Mouse (Mus musculus): ENCODE measurements at regions not wholly inside any gene's neighbourhood (a gene's known extent, or its start where the extent isn't known, plus 50 kb on each side); places are given as distances from the start of the nearest gene placed in this dataset.
A peak's percentile ranks its signal among the peaks of the same experiment; 100 is the strongest.

GRCm38 (mm10) chr14:105503806-105504205 is 245.4 kb downstream of the Ndfip2 start:
- H3K4me1 ChIP-seq (ENCODE audit: control insufficient read depth, insufficient read depth, low read length), result peaks cover 10% of the 10 kb centered on the region
- no peak overlapping the region for H3K9ac ChIP-seq (ENCODE audit: low read depth, poor library complexity, severe bottlenecking)

DNA sequence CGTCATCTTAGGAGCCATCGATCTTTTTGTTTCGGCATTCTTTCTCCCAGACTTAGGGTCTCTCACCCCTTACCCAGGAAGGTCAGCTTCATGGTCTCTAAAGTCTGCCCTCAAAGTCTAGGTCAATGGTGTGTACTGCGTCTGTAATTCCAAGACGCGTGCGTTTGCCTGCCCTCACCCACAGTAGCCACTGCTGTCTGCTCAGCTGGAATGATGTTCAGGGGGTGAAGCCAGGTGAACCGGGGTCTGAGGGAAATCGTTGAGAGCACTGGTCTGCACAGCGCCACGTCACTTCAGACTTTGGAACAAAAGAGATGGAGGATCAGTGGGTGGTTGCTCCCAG is 244.2 kb downstream of the Ndfip2 start:
- Histone ChIP-seq H3K36me3 (ENCODE audit: control insufficient read depth, insufficient read depth, low read length, poor library complexity, severe bottlenecking) (no peaks in the 10 kb centered on the region), H3K9ac (ENCODE audit: low read depth, poor library complexity, severe bottlenecking) (no peak overlapping the region), H3K4me3 (ENCODE audit: low read depth, low read length) (peak overlapping the region; percentile 7), H3K4me1 (ENCODE audit: control insufficient read depth, insufficient read depth, low read length) (peaks cover 10% of the 10 kb centered on the region), H3K9me3 (replicated peaks; ENCODE audit: control insufficient read depth, insufficient read depth, low read length, poor library complexity, severe bottlenecking) (no peaks in the 10 kb centered on the region), H3K27me3 (ENCODE audit: control insufficient read depth, insufficient read depth, low read length, poor library complexity, severe bottlenecking) (no peaks in the 10 kb centered on the region), H3K27ac (ENCODE audit: insufficient read depth, low read length) (peak overlapping the region; percentile 5; the same call in 1 of the 2 replicates)
- TF ChIP-seq POLR2A (IDR thresholded peaks at IDR 0.05; ENCODE audit: insufficient read depth, low read length) (no peak), EP300 (IDR thresholded peaks at IDR 0.05; ENCODE audit: insufficient read depth, low read depth, low read length) (no peak)

More at GRCm38 (mm10) chr14:105503806-105504205, 245.4 kb downstream of the Ndfip2 start:
- no peak overlapping the region for H3K4me3 ChIP-seq (ENCODE audit: low read depth, low read length)
- no peaks in the 10 kb centered on the region for H3K36me3 ChIP-seq (ENCODE audit: control insufficient read depth, insufficient read depth, low read length, poor library complexity, severe bottlenecking)
- H3K27me3 ChIP-seq (ENCODE audit: control insufficient read depth, insufficient read depth, low read length, poor library complexity, severe bottlenecking), result no peaks in the 10 kb centered on the region
- TF ChIP-seq CTCF (IDR thresholded peaks at IDR 0.05; ENCODE audit: low read depth, low read length) (no peak), EP300 (IDR thresholded peaks at IDR 0.05; ENCODE audit: insufficient read depth, low read depth, low read length) (no peak), POLR2A (IDR thresholded peaks at IDR 0.05; ENCODE audit: insufficient read depth, low read length) (no peak)
- H3K27ac ChIP-seq (ENCODE audit: insufficient read depth, low read length), result no peak overlapping the region
- no peaks in the 10 kb centered on the region for H3K9me3 ChIP-seq (replicated peaks; ENCODE audit: control insufficient read depth, insufficient read depth, low read length, poor library complexity, severe bottlenecking)

DNA sequence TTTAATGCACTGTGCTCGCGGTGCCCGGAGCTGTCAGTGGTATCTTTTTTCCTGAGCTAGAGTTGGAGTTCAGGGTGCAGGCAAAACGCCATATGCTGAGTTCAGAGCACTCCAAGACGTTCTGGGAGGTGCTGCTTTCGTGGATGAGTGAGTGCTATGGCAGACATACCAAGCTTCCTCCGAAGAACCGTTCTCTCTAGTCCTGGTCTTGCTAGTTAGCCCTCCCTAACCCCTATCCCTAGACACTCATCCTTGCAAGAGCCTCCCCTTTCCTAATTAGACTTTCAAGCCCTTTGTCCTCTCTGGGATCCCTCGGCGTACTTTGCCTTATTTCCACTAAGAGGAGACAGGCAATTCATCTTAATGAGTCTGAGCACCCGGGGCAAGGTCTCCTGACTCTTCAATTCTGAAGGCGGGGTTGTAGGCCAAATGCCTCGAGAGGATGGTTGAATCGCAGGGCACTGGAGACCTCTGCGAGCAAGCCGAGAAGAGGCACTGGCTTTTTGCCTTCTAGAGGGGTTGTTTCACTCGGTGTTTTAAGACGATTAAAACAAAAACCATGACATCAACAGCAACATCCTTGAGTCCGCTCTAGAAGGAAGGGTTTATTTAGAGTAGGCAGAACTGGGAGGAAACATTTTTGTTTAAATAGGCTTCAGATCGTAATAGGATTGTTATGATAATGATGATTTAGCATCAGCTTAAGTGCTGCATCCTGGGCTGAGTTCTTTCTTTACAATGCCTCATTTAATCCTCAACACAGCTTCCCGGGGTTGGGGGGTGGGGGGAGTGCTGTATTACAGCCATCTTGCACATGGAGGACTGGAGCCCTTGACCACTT is 243.6 kb downstream of the Ndfip2 start:
- no peak for TF ChIP-seq CTCF (IDR thresholded peaks at IDR 0.05; ENCODE audit: low read depth, low read length)
- 0 out of 2 replicates have a peak, but pooled peaks have one; percentile 22 for TF ChIP-seq EP300 (IDR thresholded peaks at IDR 0.05; ENCODE audit: insufficient read depth, low read depth, low read length)
- no peak for TF ChIP-seq POLR2A (IDR thresholded peaks at IDR 0.05; ENCODE audit: insufficient read depth, low read length)
- peak overlapping the region; percentile 7 for H3K4me3 ChIP-seq (ENCODE audit: low read depth, low read length)
- no peak overlapping the region for H3K9ac ChIP-seq (ENCODE audit: low read depth, poor library complexity, severe bottlenecking)
- H3K36me3 ChIP-seq (ENCODE audit: control insufficient read depth, insufficient read depth, low read length, poor library complexity, severe bottlenecking), result no peaks in the 10 kb centered on the region
- no peaks in the 10 kb centered on the region for H3K9me3 ChIP-seq (replicated peaks; ENCODE audit: control insufficient read depth, insufficient read depth, low read length, poor library complexity, severe bottlenecking)
- H3K4me1 ChIP-seq (ENCODE audit: control insufficient read depth, insufficient read depth, low read length), result peaks cover 10% of the 10 kb centered on the region
- H3K27me3 ChIP-seq (ENCODE audit: control insufficient read depth, insufficient read depth, low read length, poor library complexity, severe bottlenecking), result no peaks in the 10 kb centered on the region
- peak overlapping the region; percentile 33 for H3K27ac ChIP-seq (ENCODE audit: insufficient read depth, low read length)

DNA sequence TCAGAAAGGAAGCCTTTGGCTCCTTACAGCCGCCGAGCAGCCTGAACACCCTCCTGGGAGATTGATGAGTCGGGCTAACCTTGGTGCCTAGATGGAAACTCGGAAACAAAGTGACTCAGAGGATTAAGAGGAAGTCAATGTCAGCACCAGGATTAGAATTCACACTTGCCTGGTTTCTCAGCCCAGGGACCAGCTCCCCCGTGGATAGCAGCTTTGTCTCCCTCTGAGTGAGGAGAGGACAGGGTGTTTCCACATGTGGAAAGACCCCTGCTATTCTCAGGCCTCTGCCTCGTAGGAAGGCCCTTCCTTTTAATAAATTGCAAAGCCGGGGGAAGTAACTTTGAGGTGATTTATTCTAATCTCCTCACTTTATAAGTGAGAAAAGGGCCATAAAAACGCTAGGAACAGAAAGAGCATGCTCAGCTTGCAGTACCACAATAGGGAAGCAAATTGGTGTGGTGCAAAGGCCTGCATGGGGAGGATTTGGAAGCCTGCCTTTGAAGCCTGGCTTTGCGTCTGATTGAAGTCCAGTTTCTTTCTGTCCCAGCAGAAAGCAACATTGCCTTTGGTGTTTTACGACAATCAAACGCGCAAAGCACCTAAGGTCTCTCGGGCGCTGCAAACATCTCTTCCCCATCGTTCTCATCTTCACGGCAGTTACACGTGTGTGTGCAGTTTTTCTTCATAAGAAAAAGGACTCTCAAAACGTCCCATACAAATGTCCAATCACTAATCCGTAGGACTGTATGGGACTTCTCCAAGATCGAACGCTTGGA is 242.8 kb downstream of the Ndfip2 start:
- Histone ChIP-seq H3K9me3 (replicated peaks; ENCODE audit: control insufficient read depth, insufficient read depth, low read length, poor library complexity, severe bottlenecking) (no peaks in the 10 kb centered on the region), H3K27ac (ENCODE audit: insufficient read depth, low read length) (peak overlapping the region; percentile 33; the same call in 1 of the 2 replicates), H3K36me3 (ENCODE audit: control insufficient read depth, insufficient read depth, low read length, poor library complexity, severe bottlenecking) (no peaks in the 10 kb centered on the region), H3K4me1 (ENCODE audit: control insufficient read depth, insufficient read depth, low read length) (peaks cover 10% of the 10 kb centered on the region), H3K27me3 (ENCODE audit: control insufficient read depth, insufficient read depth, low read length, poor library complexity, severe bottlenecking) (no peaks in the 10 kb centered on the region), H3K4me3 (ENCODE audit: low read depth, low read length) (no peak overlapping the region), H3K9ac (ENCODE audit: low read depth, poor library complexity, severe bottlenecking) (no peak overlapping the region)
- TF ChIP-seq EP300 (IDR thresholded peaks at IDR 0.05; ENCODE audit: insufficient read depth, low read depth, low read length) (no peak), POLR2A (IDR thresholded peaks at IDR 0.05; ENCODE audit: insufficient read depth, low read length) (no peak), CTCF (IDR thresholded peaks at IDR 0.05; ENCODE audit: low read depth, low read length) (no peak)

DNA sequence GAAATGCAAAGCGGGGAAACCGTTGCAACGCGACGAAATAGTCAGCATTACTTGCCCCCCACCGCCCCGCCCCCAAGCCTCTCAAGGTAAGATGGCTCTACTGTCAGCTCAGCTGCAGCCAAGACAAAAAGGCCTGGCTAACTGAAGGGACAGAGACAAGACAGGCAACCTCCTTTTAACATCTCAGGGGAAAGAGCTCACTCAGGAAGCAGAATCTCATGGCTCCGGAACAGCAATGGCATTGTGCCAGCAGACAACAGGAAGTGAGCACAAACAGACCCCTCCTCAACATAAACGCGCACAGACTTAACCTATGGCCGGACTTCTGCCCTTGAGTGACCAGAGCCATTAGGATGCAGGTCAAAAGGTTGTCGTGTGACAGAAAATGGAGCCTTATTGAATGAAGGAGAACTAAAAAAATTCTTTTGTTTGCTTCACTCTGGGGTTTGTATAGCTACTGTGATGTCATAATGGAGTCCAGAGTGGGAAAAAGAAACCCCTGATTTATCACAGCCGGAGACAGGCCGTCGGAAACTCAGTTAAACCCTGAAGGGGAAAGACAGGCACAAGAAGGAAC is 241.0 kb downstream of the Ndfip2 start:
- Histone ChIP-seq H3K4me3 (ENCODE audit: low read depth, low read length) (no peak overlapping the region), H3K4me1 (ENCODE audit: control insufficient read depth, insufficient read depth, low read length) (peaks cover 10% of the 10 kb centered on the region), H3K36me3 (ENCODE audit: control insufficient read depth, insufficient read depth, low read length, poor library complexity, severe bottlenecking) (no peaks in the 10 kb centered on the region), H3K9ac (ENCODE audit: low read depth, poor library complexity, severe bottlenecking) (no peak overlapping the region), H3K27me3 (ENCODE audit: control insufficient read depth, insufficient read depth, low read length, poor library complexity, severe bottlenecking) (no peaks in the 10 kb centered on the region), H3K9me3 (replicated peaks; ENCODE audit: control insufficient read depth, insufficient read depth, low read length, poor library complexity, severe bottlenecking) (no peaks in the 10 kb centered on the region), H3K27ac (ENCODE audit: insufficient read depth, low read length) (no peak overlapping the region)
- no peak for TF ChIP-seq POLR2A (IDR thresholded peaks at IDR 0.05; ENCODE audit: insufficient read depth, low read length)
- TF ChIP-seq EP300 (IDR thresholded peaks at IDR 0.05; ENCODE audit: insufficient read depth, low read depth, low read length), result no peak
- no peak for TF ChIP-seq CTCF (IDR thresholded peaks at IDR 0.05; ENCODE audit: low read depth, low read length)
